Mouse (Mus musculus) heart, postnatal 14 days (tissue): Measurements from ENCODE around the gene Gtf2h4. TPM values are rescaled to one million over a fixed set of nuclear protein-coding genes. Genes with fewer than 3 reads are reported as not detected.

ENCODE experiments used
- DNase-seq, 2 experiments: peaks; one replicate each; pipeline ENCODE4 v3.0.0; 2021 to 2022
- intact Hi-C: fragments of 180-260 bp; cut with DNase I; formaldehyde crosslinking; loops from one replicate; pipeline ENCODE4 v1.15.1; 2025
- long read RNA-seq, 2 experiments: library from polyadenylated mRNA; stranded (forward); transcript quantifications; one replicate each; pipeline ENCODE4 v2.0.0; 2021
- total RNA-seq, 2 experiments: library from RNA; stranded (reverse); gene quantifications; 2 replicates each; pipeline ENCODE4 v1.2.3; 2021

The Gtf2h4 gene
- 10 to 100 TPM; 16.8 to 23.2 TPM for total RNA-seq
- long read RNA-seq, experiment 1, transcript Gtf2h4-201 (14 exons, 1,679 nt): major isoform, 16 of 20 reads
- long read RNA-seq, experiment 1, partial matches to known transcripts: 0 of 20 reads
- long read RNA-seq, experiment 1, other reads (novel, unspliced or antisense): 4 of 20 reads
- long read RNA-seq, experiment 2, transcript Gtf2h4-201 (14 exons, 1,679 nt): major isoform, 11 of 14 reads
- long read RNA-seq, experiment 2, partial matches to known transcripts: 1 of 14 reads
- long read RNA-seq, experiment 2, other reads (novel, unspliced or antisense): 1 of 14 reads

GRCm38 (mm10) chr17:35673416-35674035 is at the start of gene Gtf2h4:
Gtf2h4 (minus strand) TSS chr17:35673739.
- intact Hi-C loops: no loop called here
- DNase-seq: peak; percentile 82 to 91

GRCm38 (mm10) chr17:35721676-35722075 is 48.1 kb upstream of the Gtf2h4 start:
- intact Hi-C loops: no loop called here
- no peak for DNase-seq

GRCm38 (mm10) chr17:35720340-35720727 is 46.8 kb upstream of the Gtf2h4 start:
- intact Hi-C loops: no loop called here
- DNase-seq: peak; percentile 38 to 66

GRCm38 (mm10) chr17:35719616-35720339 is 46.2 kb upstream of the Gtf2h4 start:
- DNase-seq: no peak
- intact Hi-C loops: no loop called here

GRCm38 (mm10) chr17:35717080-35717479 is 43.5 kb upstream of the Gtf2h4 start:
- DNase-seq: no peak
- intact Hi-C loops: no loop called here

- DNase-seq: no peak
- intact Hi-C loops: no loop called here
Measured at GRCm38 (mm10) chr17:35716114-35716513, 42.6 kb upstream of the Gtf2h4 start.

- peak in 1 of 2 experiments; percentile 38 for DNase-seq
- intact Hi-C loops: no loop called here
Measured at GRCm38 (mm10) chr17:35710705-35711347, 37.3 kb upstream of the Gtf2h4 start.

- intact Hi-C loops: no loop called here
- no peak for DNase-seq
Measured at GRCm38 (mm10) chr17:35708611-35709010, 35.1 kb upstream of the Gtf2h4 start.

GRCm38 (mm10) chr17:35707929-35708328 is 34.4 kb upstream of the Gtf2h4 start:
- intact Hi-C loops: loop anchor here (2.0 kb wide), 1 partner anchor 17 kb away; no protein-coding TSS in a partner anchor
- DNase-seq: no peak

- intact Hi-C loops: loop anchor here (2.0 kb wide), 1 partner anchor 19 kb away; no protein-coding TSS in a partner anchor
- peak; percentile 35 to 65 for DNase-seq
Measured at GRCm38 (mm10) chr17:35705836-35706235, 32.3 kb upstream of the Gtf2h4 start.

GRCm38 (mm10) chr17:35704621-35705464 is 31.3 kb upstream of the Gtf2h4 start, which contains the start of gene Ddr1:
Ddr1 (minus strand) TSS chr17:35704621.
- peak in 1 of 2 experiments; percentile 38 for DNase-seq
- intact Hi-C loops: no loop called here

- intact Hi-C loops: no loop called here
- DNase-seq: no peak
Measured at GRCm38 (mm10) chr17:35703751-35704271, 30.3 kb upstream of the Gtf2h4 start.

- DNase-seq: no peak
- intact Hi-C loops: no loop called here
Measured at GRCm38 (mm10) chr17:35703065-35703464, 29.5 kb upstream of the Gtf2h4 start.

GRCm38 (mm10) chr17:35702605-35703004 is 29.1 kb upstream of the Gtf2h4 start:
- no peak for DNase-seq
- intact Hi-C loops: no loop called here

- intact Hi-C loops: no loop called here
Measured at GRCm38 (mm10) chr17:35701978-35702461, 28.5 kb upstream of the Gtf2h4 start.

GRCm38 (mm10) chr17:35701203-35701977 is 27.9 kb upstream of the Gtf2h4 start:
- intact Hi-C loops: no loop called here
- DNase-seq: peak; percentile 40 to 53

More at GRCm38 (mm10) chr17:35701978-35702461, 28.5 kb upstream of the Gtf2h4 start:
- peak; percentile 49 to 61 for DNase-seq

GRCm38 (mm10) chr17:35700371-35700961 is 26.9 kb upstream of the Gtf2h4 start:
- peak; percentile 86 to 90 for DNase-seq
- intact Hi-C loops: no loop called here

GRCm38 (mm10) chr17:35699919-35700318 is 26.4 kb upstream of the Gtf2h4 start:
- intact Hi-C loops: no loop called here
- DNase-seq: peak; percentile 72 to 84
